In genomic region chr1:182500843-182501242, GRCm38 (mm10) we compare ENCODE assay signal across 14 mouse cellular contexts. TPM values are rescaled to one million over a fixed set of nuclear protein-coding genes. Genes with fewer than 3 reads are reported as not detected.
DNase-seq lines count a peak whose midpoint lies in the region; ATAC-seq and TF ChIP-seq lines count a peak whose summit lies in the region.
"Had no signal": no experiment of that assay in that cellular context is flagged by ENCODE, and none has a peak within 500 bp of the region (broad histone marks: within the 10 kb centered on the region; RNA-seq: fewer than 3 reads in every experiment).

No protein-coding gene starts in this region.

- TF ChIP-seq CTCF in hindbrain, postnatal 0 days (IDR thresholded peaks at IDR 0.05; ENCODE audit: low read depth) = no peak
- no peak for TF ChIP-seq CTCF in liver, postnatal 0 days (IDR thresholded peaks at IDR 0.05; ENCODE audit: low read depth)

- H3K4me3 ChIP-seq in forebrain, embryonic 14.5 days (ENCODE audit: low read depth, low read length) = no peak overlapping the region
- no peak overlapping the region for H3K4me3 ChIP-seq in forebrain, embryonic 13.5 days
- no peak overlapping the region for H3K4me3 ChIP-seq in hindbrain, postnatal 0 days (ENCODE audit: low read length)
- H3K4me3 ChIP-seq in hindbrain, embryonic 13.5 days = no peak overlapping the region
- H3K4me3 ChIP-seq in lung, embryonic 16.5 days (ENCODE audit: low read length) = no peak overlapping the region
- no peak overlapping the region for H3K4me3 ChIP-seq in liver, postnatal 0 days (ENCODE audit: low read depth, low read length)
- H3K4me3 ChIP-seq: erythroblast, embryonic 14.5 days; limb, embryonic 13.5 days; midbrain, embryonic 13.5 days had no signal

- H3K4me2 ChIP-seq in forebrain, embryonic 14.5 days (ENCODE audit: low read length) = no peak overlapping the region
- no peak overlapping the region for H3K4me2 ChIP-seq in forebrain, embryonic 13.5 days
- H3K4me2 ChIP-seq in hindbrain, postnatal 0 days (ENCODE audit: low read depth, low read length) = no peak overlapping the region
- H3K4me2 ChIP-seq in hindbrain, embryonic 13.5 days = no peak overlapping the region
- H3K4me2 ChIP-seq in lung, embryonic 16.5 days (ENCODE audit: low read depth, low read length) = no peak overlapping the region
- H3K4me2 ChIP-seq in liver, postnatal 0 days (ENCODE audit: low read depth, low read length) = no peak overlapping the region
- H3K4me2 ChIP-seq: limb, embryonic 13.5 days; midbrain, embryonic 13.5 days had no signal

- H3K27me3 ChIP-seq in forebrain, embryonic 14.5 days (replicated peaks; ENCODE audit: control insufficient read depth, insufficient read depth, low read length) = no peaks in the 10 kb centered on the region
- no peaks in the 10 kb centered on the region for H3K27me3 ChIP-seq in forebrain, embryonic 13.5 days
- no peaks in the 10 kb centered on the region for H3K27me3 ChIP-seq in hindbrain, postnatal 0 days (ENCODE audit: insufficient read depth, low read length)
- H3K27me3 ChIP-seq in hindbrain, embryonic 13.5 days = no peaks in the 10 kb centered on the region
- H3K27me3 ChIP-seq in lung, embryonic 16.5 days (ENCODE audit: control insufficient read depth, insufficient read depth, low read depth, low read length) = no peaks in the 10 kb centered on the region
- H3K27me3 ChIP-seq in liver, postnatal 0 days (ENCODE audit: insufficient read depth, low read length) = no peaks in the 10 kb centered on the region
- H3K27me3 ChIP-seq: limb, embryonic 13.5 days; midbrain, embryonic 13.5 days had no signal

- WGBS in forebrain, embryonic 14.5 days = 83% methylated on average over 4 of the region's 4 CpGs
- 85% methylated on average over 4 of the region's 4 CpGs for WGBS in forebrain, embryonic 13.5 days
- 76% methylated on average over 4 of the region's 4 CpGs for WGBS in hindbrain, postnatal 0 days
- 94% methylated on average over 4 of the region's 4 CpGs for WGBS in hindbrain, embryonic 13.5 days
- 76% methylated on average over 4 of the region's 4 CpGs for WGBS in lung, embryonic 16.5 days
- WGBS in liver, postnatal 0 days (ENCODE audit: insufficient replicate concordance) = 62% methylated on average over 4 of the region's 4 CpGs

- H3K27ac ChIP-seq in forebrain, embryonic 14.5 days (ENCODE audit: low read depth, low read length) = no peak overlapping the region
- no peak overlapping the region for H3K27ac ChIP-seq in forebrain, embryonic 13.5 days
- no peak overlapping the region for H3K27ac ChIP-seq in hindbrain, postnatal 0 days
- H3K27ac ChIP-seq in hindbrain, embryonic 13.5 days = no peak overlapping the region
- peak overlapping the region; percentile 48; the same call in 1 of the 2 replicates for H3K27ac ChIP-seq in lung, embryonic 16.5 days (ENCODE audit: low read length)
- H3K27ac ChIP-seq in liver, postnatal 0 days (ENCODE audit: low read depth) = peak overlapping the region; percentile 84
- H3K27ac ChIP-seq: limb, embryonic 13.5 days; midbrain, embryonic 13.5 days had no signal

- H3K9me3 ChIP-seq in forebrain, embryonic 14.5 days (replicated peaks; ENCODE audit: control insufficient read depth, low read length) = no peaks in the 10 kb centered on the region
- no peaks in the 10 kb centered on the region for H3K9me3 ChIP-seq in forebrain, embryonic 13.5 days (replicated peaks)
- H3K9me3 ChIP-seq in hindbrain, postnatal 0 days (ENCODE audit: low read length) = no peaks in the 10 kb centered on the region
- no peaks in the 10 kb centered on the region for H3K9me3 ChIP-seq in hindbrain, embryonic 13.5 days
- H3K9me3 ChIP-seq in lung, embryonic 16.5 days (ENCODE audit: control insufficient read depth, low read length) = no peaks in the 10 kb centered on the region
- no peaks in the 10 kb centered on the region for H3K9me3 ChIP-seq in liver, postnatal 0 days (ENCODE audit: low read length)
- H3K9me3 ChIP-seq: limb, embryonic 13.5 days; midbrain, embryonic 13.5 days had no signal

- no peak for TF ChIP-seq EP300 in liver, postnatal 0 days (IDR thresholded peaks at IDR 0.05; ENCODE audit: low read depth)

- peak; percentile 30 for DNase-seq in forebrain, embryonic 14.5 days (ENCODE audit: low spot score)
- DNase-seq in hindbrain, postnatal 0 days (ENCODE audit: low spot score) = peak; percentile 11
- DNase-seq in lung, adult 18-20 months = no peak
- DNase-seq in liver, postnatal 0 days = no peak
- no peak for DNase-seq in frontal cortex, postnatal 14 days (ENCODE audit: low spot score in 2 of 2)
- DNase-seq: adrenal gland, postnatal 10 days; gastrocnemius, postnatal 14 days; kidney, adult 18-20 months had no signal

- no peak for ATAC-seq in forebrain, embryonic 14.5 days
- ATAC-seq in forebrain, embryonic 13.5 days = no peak
- ATAC-seq in hindbrain, postnatal 0 days = no peak
- no peak for ATAC-seq in hindbrain, embryonic 13.5 days (ENCODE audit: low FRiP score)
- ATAC-seq in lung, embryonic 16.5 days (ENCODE audit: low read depth) = no peak
- ATAC-seq in liver, postnatal 0 days = no peak
- ATAC-seq: midbrain, embryonic 13.5 days had no signal

- no peaks in the 10 kb centered on the region for H3K4me1 ChIP-seq in forebrain, embryonic 14.5 days (ENCODE audit: control insufficient read depth, insufficient read depth, low read length)
- peaks cover 12% of the 10 kb centered on the region for H3K4me1 ChIP-seq in forebrain, embryonic 13.5 days
- H3K4me1 ChIP-seq in hindbrain, postnatal 0 days (ENCODE audit: insufficient read depth, low read length) = 0 out of 2 replicates have a peak, but pooled peaks cover 7% of the 10 kb centered on the region
- peaks cover 21% of the 10 kb centered on the region for H3K4me1 ChIP-seq in hindbrain, embryonic 13.5 days (replicated peaks)
- peaks cover 50% of the 10 kb centered on the region for H3K4me1 ChIP-seq in lung, embryonic 16.5 days (replicated peaks; ENCODE audit: control insufficient read depth, insufficient read depth, low read length)
- H3K4me1 ChIP-seq in liver, postnatal 0 days (ENCODE audit: insufficient read depth) = peaks cover 54% of the 10 kb centered on the region

- H3K36me3 ChIP-seq in forebrain, embryonic 14.5 days (ENCODE audit: control insufficient read depth, insufficient read depth, low read length) = 0 out of 2 replicates have a peak, but pooled peaks cover 3% of the 10 kb centered on the region
- peaks cover 13% of the 10 kb centered on the region for H3K36me3 ChIP-seq in forebrain, embryonic 13.5 days (ENCODE audit: poor library complexity, severe bottlenecking)
- H3K36me3 ChIP-seq in hindbrain, postnatal 0 days (ENCODE audit: insufficient read depth, low read length) = no peaks in the 10 kb centered on the region
- H3K36me3 ChIP-seq in hindbrain, embryonic 13.5 days = peaks cover 6% of the 10 kb centered on the region; the same call in 1 of the 2 replicates
- no peaks in the 10 kb centered on the region; the same call in 1 of the 2 replicates for H3K36me3 ChIP-seq in lung, embryonic 16.5 days (ENCODE audit: control insufficient read depth, insufficient read depth, low read length)
- H3K36me3 ChIP-seq in liver, postnatal 0 days (replicated peaks; ENCODE audit: insufficient read depth, low read length) = 0 out of 2 replicates have a peak, but pooled peaks cover 5% of the 10 kb centered on the region

- H3K9ac ChIP-seq in forebrain, embryonic 14.5 days (ENCODE audit: low read length) = no peak overlapping the region
- H3K9ac ChIP-seq in forebrain, embryonic 13.5 days = no peak overlapping the region
- no peak overlapping the region for H3K9ac ChIP-seq in hindbrain, postnatal 0 days (replicated peaks; ENCODE audit: low read length)
- H3K9ac ChIP-seq in hindbrain, embryonic 13.5 days = no peak overlapping the region
- no peak overlapping the region for H3K9ac ChIP-seq in lung, embryonic 16.5 days (ENCODE audit: low read length)
- H3K9ac ChIP-seq in liver, postnatal 0 days (replicated peaks) = no peak overlapping the region
- H3K9ac ChIP-seq: limb, embryonic 13.5 days; midbrain, embryonic 13.5 days had no signal

RNA-seq across cellular contexts. Expression of gene Capn2, which starts 16.6 kb away (rescaled TPM):
- polyA plus RNA-seq in forebrain, embryonic 14.5 days (2014; fragmentation: Nextera tagmentation; extraction: Ambion mirVana) = 39.6 and 53.5 TPM in 2 replicates
- 63.8 and 65.1 TPM in 2 replicates for polyA plus RNA-seq in forebrain, embryonic 13.5 days (2015; fragmentation: Nextera tagmentation; extraction: Ambion mirVana)
- total RNA-seq in hindbrain, postnatal 0 days (2014; rRNA removed) = 79.7 and 87.2 TPM in 2 replicates
- 82.2 and 83.7 TPM in 2 replicates for polyA plus RNA-seq in hindbrain, postnatal 0 days (2015; fragmentation: Nextera tagmentation; extraction: Ambion mirVana)
- polyA plus RNA-seq in hindbrain, embryonic 13.5 days (2015; fragmentation: Nextera tagmentation; extraction: Ambion mirVana) = 85.0 and 85.8 TPM in 2 replicates
- 127 and 136 TPM in 2 replicates for polyA plus RNA-seq in lung, embryonic 16.5 days (2015; fragmentation: Nextera tagmentation; extraction: Ambion mirVana)
- polyA plus RNA-seq in liver, postnatal 0 days (2015; fragmentation: Nextera tagmentation; extraction: Ambion mirVana) = 20.6 and 23.6 TPM in 2 replicates

Comparison
In these comparisons a context has a peak if more than half of its experiments do, and no peak if none do; other contexts are left out.
1. DNase-seq: peak in forebrain, embryonic 14.5 days (single experiment) and hindbrain, postnatal 0 days (single experiment); none in lung, adult 18-20 months (0 of 2), liver, postnatal 0 days (single experiment) and frontal cortex, postnatal 14 days (0 of 2).
2. H3K27ac ChIP-seq: peak in lung, embryonic 16.5 days (single experiment) and liver, postnatal 0 days (single experiment); none in forebrain, embryonic 14.5 days (single experiment), forebrain, embryonic 13.5 days (single experiment), hindbrain, postnatal 0 days (single experiment) and hindbrain, embryonic 13.5 days (single experiment).